Mouse (Mus musculus) thymus, postnatal 14 days (tissue): ENCODE measurements around the gene Mogat1.
"Not testable (repeated sequence)": the region's sequence is repeated elsewhere in the genome, so short reads cannot be mapped to it uniquely, and the experiment has no call there.

Experiments
- DNase-seq: peaks from one replicate; pipeline ENCODE4 v3.0.0; 2021

Mogat1 gene

DNA sequence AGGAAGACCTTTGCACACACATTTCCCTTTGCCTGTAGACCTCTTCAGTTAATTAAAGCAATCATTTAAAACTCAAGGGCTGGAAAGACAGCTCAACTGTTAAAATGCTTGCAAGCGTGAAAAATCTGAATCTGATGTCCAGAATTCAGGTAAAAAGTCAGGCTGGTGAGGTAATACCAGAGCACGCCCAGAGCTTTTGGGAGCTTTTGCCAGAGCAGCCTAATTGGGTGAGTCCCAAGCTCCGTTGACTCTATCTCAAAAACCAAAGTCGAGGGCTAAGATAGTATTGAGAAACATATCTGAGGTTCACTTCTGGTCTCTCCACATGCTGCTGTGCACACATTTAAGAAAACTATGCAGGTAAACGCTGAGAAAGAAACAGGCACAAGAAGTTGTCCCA is at the start of gene Mogat1:
TSS of gene Mogat1 (plus strand) at position 130 of the 400 bp plus-strand sequence.
- no peak for DNase-seq

DNA sequence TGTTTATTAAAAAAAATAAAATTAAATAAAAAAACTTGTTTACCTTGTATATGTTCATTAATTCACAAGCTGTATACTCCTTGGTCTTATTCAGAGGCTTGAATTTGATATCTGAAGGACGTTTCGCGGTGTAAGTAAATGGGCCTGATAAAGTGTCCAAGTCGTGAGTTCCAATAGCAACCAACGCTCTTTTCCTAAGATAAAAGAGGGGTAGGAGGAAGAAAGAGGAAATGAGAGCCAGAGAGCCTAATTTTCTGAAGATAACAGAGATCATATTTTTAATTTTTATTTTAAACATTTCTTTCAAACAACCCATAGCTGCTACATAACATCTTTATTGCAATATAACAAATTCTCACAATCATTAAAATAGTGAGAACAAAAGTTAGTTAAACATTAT is 38.4 kb upstream of the Mogat1 start:
- DNase-seq = no peak

DNA sequence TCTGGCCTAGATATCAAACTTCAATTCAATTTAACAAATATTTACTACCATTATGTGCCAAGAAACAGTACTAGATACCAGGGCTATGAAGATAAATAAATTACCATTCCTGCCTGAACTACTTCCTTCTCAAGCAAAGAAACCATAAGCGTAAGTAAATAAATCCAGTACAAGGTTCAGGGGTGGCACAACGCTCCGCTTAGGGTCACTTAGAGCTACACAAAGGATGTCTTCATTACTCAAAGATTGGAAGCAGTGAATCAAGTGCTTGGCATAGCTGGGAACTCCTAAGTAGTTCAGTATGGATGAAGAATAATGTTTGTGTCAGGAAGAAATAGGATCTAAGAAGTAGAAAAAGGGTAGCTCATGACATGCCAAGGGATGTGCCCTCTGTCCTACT is 27.4 kb upstream of the Mogat1 start:
- DNase-seq = no peak

DNA sequence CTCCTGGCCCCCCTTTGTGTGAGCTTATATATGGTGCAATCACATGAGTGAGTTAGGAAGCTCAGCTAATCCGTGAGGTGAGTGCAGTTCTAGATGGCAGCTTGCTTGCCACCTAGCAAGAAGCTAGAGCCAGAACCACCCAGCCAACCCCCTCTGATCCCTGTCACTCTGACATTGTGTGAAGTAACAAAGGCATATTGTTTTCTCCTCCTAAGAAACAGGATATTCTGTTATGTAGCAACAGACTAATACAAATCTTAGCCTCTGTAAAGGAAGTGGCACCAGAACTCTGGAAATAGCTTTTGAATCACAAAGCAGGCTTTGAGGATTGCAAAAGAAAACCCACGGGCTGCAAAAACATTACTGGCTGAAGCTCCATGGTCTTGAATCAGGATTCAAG is 26.4 kb upstream of the Mogat1 start:
- peak; percentile 17 for DNase-seq

DNA sequence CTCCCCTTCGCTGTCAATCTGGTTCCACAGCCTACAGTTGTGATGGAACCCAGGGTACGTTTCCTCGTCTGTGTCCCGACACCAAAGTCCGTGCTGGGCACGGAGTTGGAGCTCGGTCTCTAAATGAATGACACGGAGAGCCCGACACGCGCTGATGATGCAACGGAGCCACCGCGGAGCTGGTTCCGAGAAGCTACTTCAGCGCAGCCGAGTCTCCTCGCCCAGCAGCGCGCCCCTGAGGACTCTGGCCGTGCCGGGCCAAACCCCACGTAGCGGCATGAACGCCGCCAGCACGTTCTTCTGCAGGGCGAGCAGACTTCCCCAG is 22.4 kb upstream of the Mogat1 start:
- DNase-seq = no peak

DNA sequence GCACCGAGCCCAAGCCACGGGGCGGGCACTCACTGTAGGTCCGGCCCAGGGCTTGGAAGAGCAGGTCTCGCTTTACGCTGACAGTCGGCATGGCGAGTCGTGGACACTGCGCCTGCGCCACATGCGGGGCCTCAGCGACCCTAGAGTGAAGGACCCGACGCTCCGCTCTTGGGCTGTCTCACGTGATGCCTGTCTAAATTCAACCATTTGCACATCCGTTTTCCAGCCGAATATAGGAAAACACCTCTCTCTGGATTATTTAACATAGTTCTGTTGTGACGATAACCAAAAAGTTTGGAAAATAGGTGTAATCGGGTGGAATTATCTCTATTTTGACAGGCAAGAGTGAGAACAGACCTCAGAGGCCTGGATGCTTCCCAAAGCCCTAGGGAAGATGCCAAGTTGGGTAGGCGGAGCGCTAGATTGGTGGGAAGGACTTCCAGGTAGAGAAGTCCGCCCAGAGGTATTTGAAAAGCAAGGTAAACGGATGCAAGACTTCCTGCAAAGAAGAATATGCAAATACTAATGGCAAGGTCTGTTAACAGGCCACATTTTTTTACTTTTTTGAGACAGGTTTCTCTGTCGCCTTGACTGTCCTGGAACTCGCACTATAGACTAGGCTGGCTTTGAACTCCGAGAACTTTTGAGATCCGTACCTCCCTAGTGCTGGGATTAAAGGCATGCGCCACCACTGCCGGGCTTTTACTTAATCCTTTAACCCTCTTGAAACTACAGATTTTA is 21.9 kb upstream of the Mogat1 start, which contains the start of gene Farsb:
TSS of gene Farsb (minus strand) at position 146 of the 741 bp plus-strand sequence.
- peak; percentile 90 for DNase-seq

DNA sequence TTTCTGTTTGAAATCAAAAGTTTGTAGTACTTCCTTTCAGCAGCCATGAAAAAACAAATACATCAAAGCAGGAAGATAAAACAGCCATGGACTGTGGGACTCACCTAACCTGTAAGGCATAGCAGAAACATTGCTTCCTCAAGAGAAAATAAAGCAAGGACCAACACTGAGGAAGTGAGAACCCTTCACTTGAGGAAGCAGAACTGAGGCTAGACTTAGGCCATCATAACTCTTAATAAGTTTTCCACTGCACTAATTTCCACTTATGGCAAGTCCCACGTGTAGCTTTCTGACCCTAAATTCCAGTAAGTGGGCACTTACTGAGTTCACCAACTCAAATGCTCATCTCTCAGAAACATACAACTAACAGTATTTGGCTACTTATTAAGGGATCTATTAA is 20.6 kb upstream of the Mogat1 start:
- DNase-seq = no peak

DNA sequence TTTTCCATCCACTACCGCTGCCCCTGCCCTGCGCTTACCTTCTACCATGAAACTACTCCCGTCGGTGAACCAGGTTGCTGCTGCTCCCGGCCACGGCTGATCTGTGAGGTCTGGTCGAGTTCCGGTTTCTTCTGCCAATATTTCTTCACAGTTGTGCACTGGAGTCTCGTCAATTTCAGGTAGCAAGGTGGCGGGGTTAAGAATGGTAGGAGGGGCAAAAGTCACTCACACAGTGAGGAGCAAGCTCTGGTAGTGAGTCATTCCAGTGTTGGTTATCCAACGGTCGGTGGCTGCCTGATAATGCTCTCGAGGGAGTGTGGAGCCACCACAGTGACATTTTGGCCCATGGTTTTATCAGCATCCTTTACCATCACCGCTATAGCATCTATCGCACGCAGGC is 9.8 kb upstream of the Mogat1 start:
- DNase-seq = no peak

DNA sequence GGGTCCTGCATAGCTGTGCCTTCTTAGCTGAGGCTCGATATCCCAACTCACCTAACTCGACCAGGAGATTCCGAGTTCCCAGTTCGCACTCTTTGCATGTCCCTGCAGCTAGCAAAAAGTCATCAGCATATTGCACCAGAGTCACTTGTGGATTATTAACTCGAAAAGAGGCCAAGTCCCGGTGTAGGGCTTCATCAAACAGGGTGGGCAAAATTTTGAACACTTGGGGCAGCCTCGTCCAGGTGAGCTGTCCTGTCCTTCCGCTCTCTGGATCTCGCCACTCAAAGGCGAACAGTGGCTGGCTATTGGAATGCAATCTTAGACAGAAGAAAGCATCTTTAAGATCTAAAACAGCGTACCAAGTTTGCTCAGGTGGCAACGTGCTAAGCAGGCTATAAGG is 8.9 kb upstream of the Mogat1 start:
- DNase-seq = not testable (repeated sequence)

DNA sequence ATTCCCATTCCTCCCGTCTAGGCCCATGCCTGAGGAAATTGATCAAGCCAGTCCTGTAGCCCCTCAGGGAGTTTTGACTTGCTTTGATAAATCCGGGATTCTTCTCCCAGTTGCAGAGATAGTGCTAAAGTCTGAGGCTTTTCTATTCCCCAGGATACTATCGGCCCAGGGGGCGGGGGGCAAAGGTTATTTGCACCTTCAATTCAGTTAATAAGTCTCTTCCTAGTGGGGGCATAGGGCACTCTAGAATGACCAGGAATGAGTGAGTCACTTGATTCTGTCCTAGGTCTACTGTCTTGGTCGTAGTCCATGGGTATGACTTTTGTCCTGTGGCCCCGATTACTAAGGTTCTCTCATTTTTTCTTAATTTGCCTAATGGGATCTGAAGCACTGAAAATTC is 8.3 kb upstream of the Mogat1 start:
- DNase-seq = no peak

DNA sequence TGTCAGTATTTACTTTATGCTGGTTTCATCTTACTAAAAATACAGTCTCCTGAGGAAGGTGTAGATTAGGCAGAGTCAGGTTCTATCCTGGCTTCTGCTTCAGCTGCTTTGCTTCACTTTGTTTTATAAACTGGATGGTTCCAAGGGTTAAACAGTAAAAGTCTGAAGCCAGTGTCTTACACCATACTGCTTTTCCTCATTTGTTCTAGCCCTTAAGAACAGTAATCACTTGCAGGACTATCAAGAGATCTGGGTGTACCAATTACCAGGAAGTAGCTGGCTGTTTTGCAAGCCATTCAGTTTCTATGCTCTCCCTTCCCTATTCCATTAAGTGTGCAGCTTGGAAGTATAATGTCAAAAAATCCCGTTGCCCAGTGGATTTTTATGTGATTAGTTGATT is 3.7 kb upstream of the Mogat1 start:
- no peak for DNase-seq

DNA sequence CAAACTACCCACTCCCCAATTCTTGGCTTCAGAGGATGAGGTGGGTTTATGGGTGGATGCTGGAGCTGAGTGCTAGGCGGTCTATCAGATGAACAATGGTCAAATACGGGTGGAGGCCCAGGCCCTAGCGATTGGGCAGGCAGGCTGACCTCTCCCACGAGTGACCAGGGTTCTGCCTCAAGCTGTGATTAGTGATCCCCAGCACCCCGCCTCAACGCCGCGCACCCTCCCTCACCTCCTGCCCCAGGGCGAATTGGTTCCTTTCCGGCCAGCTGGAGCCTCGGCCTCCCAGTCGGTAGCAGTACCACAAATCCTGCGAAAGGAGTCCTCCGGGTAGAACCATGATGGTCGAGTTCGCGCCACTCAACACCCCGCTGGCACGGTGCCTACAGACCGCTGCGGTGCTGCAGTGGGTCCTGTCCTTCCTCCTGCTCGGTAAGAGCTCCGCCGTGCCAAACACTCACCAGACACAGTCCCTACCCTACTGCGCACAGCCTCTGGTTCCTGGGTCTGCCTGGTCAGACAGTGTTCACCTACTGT is 900 bp downstream of the Mogat1 start, which contains the start of gene BC035947:
TSS of gene BC035947 (minus strand) at position 538 of the 540 bp plus-strand sequence.
- DNase-seq = no peak

DNA sequence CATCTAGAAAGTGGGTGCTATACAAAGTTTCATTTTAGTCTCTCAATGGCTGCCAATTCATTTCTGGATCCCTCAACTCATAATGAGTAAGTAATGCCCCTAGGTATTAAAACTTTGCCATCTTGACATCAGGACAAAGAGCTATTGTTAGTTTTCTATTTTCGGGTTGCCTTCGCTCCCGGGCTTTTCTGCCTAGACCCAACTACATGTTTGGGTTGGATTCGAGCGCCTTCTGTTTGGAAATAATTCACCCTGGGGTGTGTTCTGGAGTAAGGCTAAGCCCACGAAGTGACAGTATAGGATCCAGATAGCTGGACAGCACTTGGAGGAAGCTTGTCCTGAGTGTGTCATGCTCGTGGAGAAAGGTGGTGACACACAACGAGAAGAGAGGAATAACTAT is 2.0 kb downstream of the Mogat1 start:
- DNase-seq = no peak

DNA sequence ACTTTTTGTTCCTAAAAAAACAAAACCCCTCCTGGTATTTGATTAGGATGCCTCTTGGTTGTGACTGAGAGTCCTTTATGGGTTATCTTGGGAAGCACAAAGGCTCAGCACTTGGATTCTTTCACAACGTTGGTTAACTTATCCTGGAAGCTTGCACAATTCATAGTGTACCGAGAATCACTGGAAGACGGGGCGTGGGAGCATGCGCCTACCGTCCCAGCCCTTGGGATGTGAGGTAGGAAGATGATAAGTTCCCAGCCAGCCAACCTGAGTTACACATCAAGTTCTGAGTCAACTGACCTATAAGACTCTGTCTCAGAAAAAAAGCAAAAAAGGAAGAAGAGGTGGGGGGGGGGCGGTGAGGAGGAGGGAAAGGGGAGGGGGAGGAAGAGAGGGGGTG is 8.1 kb downstream of the Mogat1 start:
- DNase-seq = no peak

DNA sequence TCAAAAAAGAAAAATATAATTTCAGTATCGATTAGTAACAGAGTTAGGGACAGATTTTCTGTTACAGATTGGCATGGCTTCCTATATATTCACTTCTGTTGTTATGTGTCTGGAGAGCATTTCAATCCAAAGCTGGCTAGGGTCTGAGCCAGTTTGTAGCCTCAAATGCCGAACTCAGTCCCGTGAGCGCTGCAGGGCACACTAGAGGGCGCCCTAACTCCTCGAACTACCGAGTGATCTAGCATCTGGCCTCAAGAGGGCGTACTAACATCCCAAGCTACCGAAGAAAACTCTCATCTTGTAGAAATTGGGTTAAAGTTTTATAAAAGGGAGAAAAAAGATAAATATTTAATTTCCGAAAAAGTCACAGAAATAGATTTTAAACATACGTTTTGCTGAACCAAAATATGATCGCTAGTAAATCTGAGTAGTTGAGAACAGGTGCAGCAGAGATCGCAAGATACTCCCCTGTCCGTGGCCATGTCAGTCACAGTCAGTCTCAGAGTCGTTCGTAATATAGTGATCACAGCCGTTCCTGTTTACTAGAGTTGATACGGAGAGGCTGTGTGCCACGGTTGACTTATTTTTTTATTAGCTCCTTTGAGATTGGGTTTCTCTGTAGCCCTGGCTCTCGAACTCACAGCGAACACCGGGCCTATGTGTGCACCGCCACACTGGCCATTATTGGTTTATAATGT is 14.5 kb downstream of the Mogat1 start:
- DNase-seq = peak; percentile 70

DNA sequence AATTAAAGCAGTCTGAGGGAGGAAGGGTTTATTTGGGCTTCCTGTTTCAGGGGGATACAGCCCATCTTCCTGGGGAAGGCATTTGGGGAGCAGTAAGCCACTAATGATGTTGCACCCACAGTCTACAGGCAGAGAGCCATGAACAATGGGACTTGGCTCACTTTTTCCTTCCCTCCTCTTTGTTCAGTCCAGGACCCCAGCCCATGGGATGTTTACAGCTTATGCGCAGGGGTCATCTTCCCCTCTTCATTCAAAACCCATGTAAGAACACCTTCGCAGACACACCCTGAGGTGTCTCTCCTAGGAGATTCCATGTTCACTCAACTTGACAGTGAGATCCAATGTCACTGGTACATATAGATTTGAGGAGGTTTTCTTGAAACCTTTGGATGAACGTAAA is 17.6 kb downstream of the Mogat1 start:
- DNase-seq = no peak

DNA sequence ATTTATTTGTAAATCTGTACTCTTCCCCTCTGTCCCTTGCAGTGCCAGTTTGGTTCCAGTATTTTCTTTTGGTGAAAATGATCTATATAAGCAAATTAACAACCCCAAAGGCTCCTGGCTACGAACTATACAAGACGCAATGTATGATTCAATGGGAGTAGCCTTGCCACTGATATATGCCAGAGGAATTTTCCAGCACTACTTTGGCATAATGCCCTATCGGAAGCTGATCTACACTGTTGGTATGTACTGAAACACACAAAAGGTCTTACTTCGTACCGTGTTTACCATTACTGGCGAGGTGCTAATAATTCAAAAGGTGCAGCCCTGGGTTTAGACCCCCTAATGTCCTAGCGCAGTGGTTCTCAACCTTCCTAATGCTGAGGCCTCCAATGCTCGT is 18.2 kb downstream of the Mogat1 start:
- no peak for DNase-seq

DNA sequence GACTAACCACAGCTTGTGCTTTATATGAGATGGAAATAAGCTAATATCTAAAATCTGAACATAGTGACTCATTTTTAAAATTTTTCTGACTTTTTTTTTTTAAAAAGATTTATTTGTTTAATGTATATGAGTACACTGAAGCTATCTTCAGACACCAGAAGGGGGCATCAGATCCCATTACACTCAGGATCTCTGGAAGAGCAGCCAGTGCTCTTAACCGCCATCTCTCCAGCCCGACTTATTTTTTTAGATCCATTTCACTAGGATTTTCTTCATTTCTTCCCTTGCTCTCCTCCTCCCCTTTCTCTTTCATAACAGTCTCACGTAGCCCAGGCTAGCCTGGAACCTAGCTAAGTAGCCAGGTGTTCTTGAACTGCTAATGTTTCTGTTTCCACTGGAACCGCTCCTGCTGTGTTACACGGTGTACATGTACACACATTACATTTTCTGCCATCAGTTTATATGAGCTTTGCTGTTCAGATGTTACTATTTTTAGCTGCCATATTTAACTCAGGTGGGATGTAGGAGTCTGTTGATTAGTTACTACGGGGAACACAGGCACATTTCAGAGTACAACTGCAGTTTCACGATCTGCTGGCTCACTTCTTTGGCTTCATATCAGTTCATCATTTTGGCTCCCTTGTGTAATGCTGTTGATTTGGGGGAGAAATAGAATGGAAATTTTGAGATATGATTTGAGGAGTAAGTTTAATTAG is 19.9 kb downstream of the Mogat1 start:
- DNase-seq = no peak

DNA sequence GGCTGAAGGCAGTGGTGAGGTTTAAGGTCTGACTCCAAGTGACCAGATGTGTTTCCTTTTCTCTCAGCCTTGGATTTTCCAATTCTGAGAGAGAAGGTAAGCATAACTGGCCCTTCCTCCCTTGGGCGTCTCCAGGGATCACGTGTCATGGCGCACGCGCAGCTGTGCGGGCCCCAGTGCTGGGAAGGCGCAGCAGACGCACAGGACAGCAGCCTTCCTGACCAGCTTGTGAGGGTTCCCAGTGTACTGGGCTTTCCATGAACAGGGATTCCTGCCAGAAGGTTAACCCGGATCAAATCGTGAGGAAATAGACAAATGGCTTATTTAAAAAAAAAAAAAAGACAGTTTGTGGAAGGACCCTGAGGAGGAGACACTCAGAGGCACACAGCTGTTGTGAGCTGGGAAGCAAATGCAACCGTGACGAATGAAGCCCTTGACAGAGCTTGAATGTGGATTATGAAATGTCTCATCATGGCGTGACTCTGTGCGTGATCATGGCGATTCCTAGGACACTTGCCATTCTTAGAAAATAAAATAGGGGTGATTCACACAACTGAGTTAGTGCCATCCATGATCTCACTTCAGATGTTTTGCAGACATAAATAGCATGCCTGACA is 21.5 kb downstream of the Mogat1 start:
- DNase-seq = no peak

DNA sequence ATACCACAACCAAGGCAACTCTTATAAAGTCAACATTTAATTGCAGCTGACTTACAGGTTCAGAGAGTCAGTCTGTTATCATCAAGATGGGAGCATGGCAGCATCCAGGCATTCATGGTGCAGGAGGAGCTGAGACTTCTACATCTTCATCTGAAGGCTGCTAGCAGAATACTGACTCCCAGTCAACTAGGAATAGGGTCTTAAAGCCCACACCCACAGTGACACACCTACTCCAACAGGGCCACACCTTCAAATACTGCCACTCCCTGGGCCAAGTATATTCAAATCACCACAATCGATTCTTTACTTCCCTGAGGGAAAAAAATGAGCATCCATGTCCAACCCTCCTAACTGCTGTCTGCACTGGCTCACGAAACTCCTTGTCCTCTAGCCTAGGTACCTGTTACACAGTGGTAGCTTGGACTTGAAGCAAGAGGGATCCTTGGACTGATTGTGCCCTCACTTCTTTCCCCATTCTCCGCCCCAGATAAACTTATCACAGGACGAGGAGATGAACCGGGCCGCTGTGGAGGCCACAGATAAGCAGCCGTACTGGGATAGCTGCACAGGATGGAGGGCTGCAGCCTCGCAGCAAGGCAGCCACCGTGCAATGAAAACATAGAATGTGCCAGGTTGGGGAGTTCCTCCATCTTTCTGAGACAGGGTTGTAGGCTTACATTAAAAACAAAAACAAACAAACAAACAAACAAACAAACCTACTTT is 23.8 kb downstream of the Mogat1 start:
- no peak for DNase-seq

DNA sequence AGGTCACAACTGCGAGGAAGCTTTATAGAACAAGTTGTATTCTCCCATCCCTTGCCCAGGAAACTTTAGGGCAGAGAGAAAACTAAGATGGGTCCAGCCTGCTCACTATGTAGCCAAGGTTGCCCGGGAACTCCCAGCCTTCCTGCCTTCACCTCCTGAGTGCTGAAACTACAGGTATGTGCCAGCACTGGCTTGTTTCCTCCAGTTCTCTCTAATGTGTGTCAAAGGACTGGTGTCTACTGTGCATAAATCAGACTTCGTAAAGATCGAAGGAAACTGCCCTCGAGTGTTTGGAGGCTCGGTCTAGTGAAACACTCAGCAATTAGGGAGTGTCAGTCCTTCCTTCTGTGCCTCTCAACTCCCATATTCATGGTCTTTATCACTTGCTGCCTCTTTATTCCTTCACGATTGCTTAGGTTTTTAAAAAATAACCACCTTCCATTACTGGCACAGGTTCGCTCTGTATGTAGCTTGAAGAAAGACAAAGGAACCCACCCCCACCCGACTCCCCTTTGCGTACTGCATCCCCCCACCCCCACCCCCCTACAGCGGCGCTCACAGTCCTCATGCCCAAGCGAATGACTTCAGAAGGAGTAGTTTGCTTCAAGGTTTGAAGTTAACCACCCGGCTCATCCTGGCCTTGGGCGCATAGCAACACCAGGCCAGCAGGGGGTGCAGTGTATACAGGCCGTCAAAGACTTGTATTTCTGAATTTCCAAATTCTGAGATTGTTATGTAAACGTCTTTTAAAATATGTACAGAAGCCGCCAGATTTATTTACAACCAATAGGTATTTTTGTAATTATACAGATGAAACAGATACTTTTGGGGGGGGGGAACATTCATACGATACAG is 25.7 kb downstream of the Mogat1 start:
- DNase-seq = peak; percentile 89
